Mouse (Mus musculus) G1E (cell line): ENCODE data around the gene Irgm1. TPM values are rescaled to one million over a fixed set of nuclear protein-coding genes. Genes with fewer than 3 reads are reported as not detected.

Experiments
- ATAC-seq: 2 replicates; pipeline ENCODE4 v1.8.0; 2016; ENCODE audit warnings: mild to moderate bottlenecking; ENCODE audit not compliant: insufficient number of reproducible peaks, poor library complexity, low FRiP score, severe bottlenecking; ENCODE audit errors: extremely low read depth
- DNase-seq: peaks from one replicate; pipeline ENCODE4 v3.0.0; 2012; ENCODE audit warnings: low spot score
- H3K27me3 ChIP-seq: 2 replicates; pipeline ENCODE4 v1.6.1; 2012; ENCODE audit warnings: mild to moderate bottlenecking, low read length, inconsistent platforms; ENCODE audit not compliant: insufficient read depth
- H3K36me3 ChIP-seq: replicated peaks from 2 replicates; pipeline ENCODE3; 2012; ENCODE audit warnings: mild to moderate bottlenecking, inconsistent platforms
- H3K4me1 ChIP-seq: 2 replicates; pipeline ENCODE4 v1.6.1; 2012; ENCODE audit warnings: low read depth, low read length, inconsistent platforms, mixed read lengths; ENCODE audit not compliant: insufficient read depth
- H3K4me3 ChIP-seq: 2 replicates; pipeline ENCODE4 v1.5.1; 2012; ENCODE audit warnings: low read depth, mild to moderate bottlenecking, inconsistent platforms, low read length, moderate library complexity, mixed read lengths
- H3K9me3 ChIP-seq: replicated peaks from 2 replicates; pipeline ENCODE4 v1.6.1; 2012; ENCODE audit warnings: inconsistent platforms
- CTCF ChIP-seq: IDR thresholded peaks from 2 replicates; pipeline ENCODE4 v1.5.1; 2012; ENCODE audit warnings: low read depth, low read length, inconsistent platforms, mixed read lengths
- GATA1 ChIP-seq: IDR thresholded peaks from 2 replicates; pipeline ENCODE4 v1.6.1; 2012; ENCODE audit warnings: borderline replicate concordance, low read length, inconsistent platforms, mixed read lengths
- GATA2 ChIP-seq: IDR thresholded peaks from 2 replicates; pipeline ENCODE4 v1.6.1; 2012; ENCODE audit warnings: low read depth, low read length, inconsistent platforms, borderline replicate concordance
- POLR2AphosphoS5 ChIP-seq: IDR thresholded peaks from 2 replicates; pipeline ENCODE4 v1.6.1; 2012; ENCODE audit warnings: low read depth, low read length, inconsistent platforms; ENCODE audit not compliant: insufficient replicate concordance
- TAL1 ChIP-seq: conservative IDR thresholded peaks from 2 replicates; pipeline ENCODE4 v1.6.1; 2012; ENCODE audit warnings: low read depth, low read length, inconsistent platforms, mixed read lengths
- polyA plus RNA-seq: library from polyadenylated mRNA; stranded (reverse); fragments of >175 nt; gene quantifications from 2 replicates; pipeline ENCODE4 v1.2.3, GENCODE M21; 2012
- total RNA-seq, 2 experiments: library from RNA; stranded (forward) in 1 of 2; stranded (reverse) in 1 of 2; fragments of 200-1000 nt in 1 of 2; fragments of >200 nt in 1 of 2; fragmentation: Nextera tagmentation in 1 of 2; gene quantifications; 2 replicates each; pipeline ENCODE4 v1.2.3; 2014 to 2017

The Irgm1 gene
- total and polyA plus RNA-seq, 3 experiments: 2.9 to 75.4 (median 39.3) TPM

GRCm38 (mm10) chr11:48859014-48859413, 12.5 kb downstream of the Irgm1 start:
- H3K36me3 ChIP-seq: peaks cover 9% of the 10 kb centered on the region
- no peak overlapping the region for H3K4me3 ChIP-seq
- H3K27me3 ChIP-seq: no peaks in the 10 kb centered on the region
- H3K9me3 ChIP-seq: no peaks in the 10 kb centered on the region
- ATAC-seq (no peak), DNase-seq (no peak)
- H3K4me1 ChIP-seq: peaks cover 39% of the 10 kb centered on the region
- TF ChIP-seq GATA1 (no peak), CTCF (peak; percentile 51)

DNA sequence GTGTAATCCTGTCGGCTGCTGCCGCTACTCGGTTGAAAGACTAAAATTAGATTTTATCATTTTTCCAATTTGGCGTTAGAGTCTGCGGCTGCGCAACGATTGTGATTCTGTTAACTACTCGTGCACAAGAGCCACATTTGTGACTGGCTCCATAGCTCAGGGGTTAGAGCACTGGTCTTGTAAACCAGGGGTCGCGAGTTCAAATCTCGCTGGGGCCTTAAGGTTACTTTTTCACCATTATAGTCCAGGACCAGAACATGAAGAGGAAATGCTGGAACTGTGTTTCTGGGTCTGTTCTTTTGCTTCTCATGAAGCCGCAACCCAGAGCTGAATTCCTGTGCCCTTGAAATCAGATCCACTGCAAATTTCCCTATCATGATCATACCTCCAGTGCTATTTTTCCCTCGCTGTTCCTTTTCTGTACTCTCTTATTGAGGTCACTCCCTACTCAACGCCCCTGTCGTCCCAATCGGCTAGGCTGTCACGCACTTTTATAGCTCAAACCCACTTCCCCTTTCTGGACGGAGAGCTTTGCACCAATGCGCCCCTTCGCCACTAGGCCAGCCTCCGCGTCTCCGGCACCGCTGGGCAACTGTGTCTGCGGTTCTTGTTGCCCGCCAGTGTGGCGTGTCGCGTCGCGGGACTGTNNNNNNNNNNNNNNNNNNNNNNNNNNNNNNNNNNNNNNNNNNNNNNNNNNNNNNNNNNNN, 17.9 kb downstream of the Irgm1 start:
- Histone ChIP-seq H3K27me3 (peaks cover 8% of the 10 kb centered on the region), H3K4me1 (peaks cover 48% of the 10 kb centered on the region), H3K9me3 (peaks cover 6% of the 10 kb centered on the region), H3K36me3 (no peaks in the 10 kb centered on the region), H3K4me3 (peak overlapping the region; percentile 71)
- ATAC-seq: peak; percentile 46
- TF ChIP-seq GATA2: no peak
- no peak for TF ChIP-seq POLR2AphosphoS5
- no peak for TF ChIP-seq TAL1
- no peak for TF ChIP-seq GATA1
- DNase-seq: no peak

DNA sequence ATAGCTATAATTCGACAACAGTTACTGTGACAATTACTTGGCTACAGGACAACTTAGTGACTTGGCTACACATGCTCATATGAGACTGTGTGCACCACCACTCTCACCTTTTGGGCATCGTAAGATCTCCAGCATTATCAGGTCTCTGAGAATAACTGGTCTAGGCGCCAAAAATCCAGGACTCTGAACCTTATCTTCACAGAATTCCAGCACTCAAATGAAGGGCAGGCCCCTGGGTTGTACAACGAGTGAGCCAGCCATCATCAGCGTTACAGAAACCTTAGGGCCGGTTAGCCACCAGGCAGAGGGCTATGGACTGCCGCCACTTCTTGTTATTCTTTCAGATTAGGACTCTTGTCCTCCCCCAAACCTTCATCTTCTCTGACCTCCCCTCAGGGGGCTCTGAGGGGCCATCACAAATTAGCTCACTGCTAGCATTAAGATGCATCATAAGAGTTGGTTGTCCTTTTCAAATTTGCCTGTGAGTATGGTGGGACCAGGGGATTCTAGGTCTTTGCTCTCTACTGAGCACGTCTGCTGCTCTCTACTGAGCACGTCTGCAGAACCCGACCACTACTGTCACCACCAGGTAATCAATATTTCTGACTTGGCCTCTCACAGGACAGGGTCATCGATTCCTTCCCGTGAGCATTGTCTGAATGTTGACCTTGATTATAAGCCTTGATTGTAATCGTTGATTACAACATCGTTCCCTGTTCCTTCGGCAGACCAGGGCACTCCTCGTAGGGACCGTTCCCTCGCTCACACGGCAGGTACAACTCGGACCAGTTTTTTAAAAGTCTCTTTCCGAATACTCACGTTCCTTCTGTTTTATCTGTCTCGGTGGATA, 18.6 kb downstream of the Irgm1 start:
- DNase-seq (no peak), ATAC-seq (no peak)
- no peaks in the 10 kb centered on the region for H3K36me3 ChIP-seq
- peak overlapping the region; percentile 71 for H3K4me3 ChIP-seq
- peaks cover 42% of the 10 kb centered on the region for H3K4me1 ChIP-seq
- peaks cover 8% of the 10 kb centered on the region for H3K27me3 ChIP-seq
- peaks cover 6% of the 10 kb centered on the region for H3K9me3 ChIP-seq
- TF ChIP-seq GATA1 (no peak), TAL1 (no peak), GATA2 (no peak), CTCF (no peak), POLR2AphosphoS5 (no peak)

DNA sequence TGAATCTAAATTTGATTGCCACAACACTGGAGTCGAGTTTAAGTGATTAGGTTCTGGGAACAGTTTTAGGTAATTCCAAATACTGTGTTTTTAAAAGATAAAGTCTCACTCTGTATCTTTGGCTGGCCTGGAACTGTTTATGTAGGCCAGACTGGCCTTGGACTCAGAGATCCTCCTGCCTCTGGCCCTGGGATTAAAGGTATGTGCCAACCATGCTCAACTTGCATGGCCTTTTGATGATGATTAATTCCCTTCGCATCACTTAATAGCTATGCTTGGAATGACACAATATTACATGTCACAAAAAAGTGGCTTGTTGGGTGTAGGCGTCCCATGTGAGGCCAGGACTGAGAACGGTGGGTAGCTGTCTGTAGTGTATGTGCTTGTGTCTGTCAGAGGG, 19.3 kb downstream of the Irgm1 start:
- DNase-seq: no peak
- TF ChIP-seq GATA1 (no peak), GATA2 (no peak), CTCF (no peak), TAL1 (no peak), POLR2AphosphoS5 (no peak)
- no peak overlapping the region for H3K4me3 ChIP-seq
- peaks cover 39% of the 10 kb centered on the region for H3K4me1 ChIP-seq
- no peak for ATAC-seq
- peaks cover 6% of the 10 kb centered on the region for H3K9me3 ChIP-seq
- no peaks in the 10 kb centered on the region for H3K36me3 ChIP-seq
- peaks cover 8% of the 10 kb centered on the region for H3K27me3 ChIP-seq

GRCm38 (mm10) chr11:48851270-48851995, 20.1 kb downstream of the Irgm1 start:
- ATAC-seq (no peak), DNase-seq (no peak)
- Histone ChIP-seq H3K36me3 (no peaks in the 10 kb centered on the region), H3K9me3 (peaks cover 6% of the 10 kb centered on the region), H3K4me3 (no peak overlapping the region), H3K27me3 (peaks cover 8% of the 10 kb centered on the region), H3K4me1 (peaks cover 39% of the 10 kb centered on the region)
- TF ChIP-seq GATA1 (no peak), POLR2AphosphoS5 (no peak), TAL1 (no peak), CTCF (no peak), GATA2 (no peak)

- Histone ChIP-seq H3K9me3 (peaks cover 6% of the 10 kb centered on the region), H3K4me1 (peaks cover 34% of the 10 kb centered on the region), H3K4me3 (no peak overlapping the region), H3K36me3 (no peaks in the 10 kb centered on the region), H3K27me3 (peaks cover 11% of the 10 kb centered on the region)
- DNase-seq (no peak), ATAC-seq (no peak)
- TF ChIP-seq CTCF (no peak), GATA2 (no peak), POLR2AphosphoS5 (no peak), GATA1 (no peak), TAL1 (no peak)
Observed at GRCm38 (mm10) chr11:48850240-48850639, 21.2 kb downstream of the Irgm1 start.
